Mouse (Mus musculus) stomach, postnatal 0 days (tissue): ENCODE results near the gene Trim2.

ENCODE experiments used
- CTCF ChIP-seq: IDR thresholded peaks from 2 replicates; pipeline ENCODE4 v1.5.1; 2016; ENCODE audit warnings: antibody characterized with exemption, low read depth, mild to moderate bottlenecking, moderate library complexity
- EP300 ChIP-seq: optimal IDR thresholded peaks from 2 replicates; pipeline ENCODE3; 2016; ENCODE audit warnings: antibody characterized with exemption

GRCm38 (mm10) chr3:84228203-84228870 is 78.3 kb downstream of the Trim2 start:
- peak; percentile 52 for TF ChIP-seq CTCF
- no peak for TF ChIP-seq EP300
